In the genomic region with DNA sequence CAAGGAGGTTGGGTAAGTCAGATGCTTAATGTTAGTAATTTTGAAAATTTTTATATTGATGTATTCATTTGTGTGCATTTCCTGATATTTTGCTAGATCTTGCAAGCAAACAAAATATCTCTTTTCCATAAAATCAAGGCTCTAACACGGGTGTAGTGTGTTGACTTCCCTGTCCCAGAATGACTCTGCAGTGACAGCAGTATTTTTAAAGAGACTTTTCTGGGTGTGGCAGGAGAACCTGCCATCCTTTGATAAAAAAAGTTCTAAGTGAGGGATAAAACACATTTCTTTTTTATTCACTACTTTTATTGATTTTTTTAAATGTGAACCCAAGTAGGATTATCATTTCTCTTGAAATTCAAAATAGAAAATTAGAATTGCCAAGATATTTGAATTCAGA, we compare ENCODE assay signal across 11 mouse cellular contexts.
"Had no signal": no experiment of that assay in that cellular context is flagged by ENCODE, and none has a peak within 500 bp of the region (broad histone marks: within the 10 kb centered on the region; RNA-seq: fewer than 3 reads in every experiment).

No protein-coding gene starts in this region.

- H3K27me3 ChIP-seq: limb, embryonic 12.5 days; lung, embryonic 15.5 days; midbrain, embryonic 15.5 days; neural tube, embryonic 13.5 days had no signal

- H3K4me3 ChIP-seq: limb, embryonic 12.5 days; lung, embryonic 15.5 days; midbrain, embryonic 15.5 days; neural tube, embryonic 13.5 days had no signal

- H3K36me3 ChIP-seq: limb, embryonic 12.5 days; lung, embryonic 15.5 days; midbrain, embryonic 15.5 days; neural tube, embryonic 13.5 days had no signal

- H3K9ac ChIP-seq: limb, embryonic 12.5 days; lung, embryonic 15.5 days; midbrain, embryonic 15.5 days; neural tube, embryonic 13.5 days had no signal

- H3K4me2 ChIP-seq: limb, embryonic 12.5 days; lung, embryonic 15.5 days; midbrain, embryonic 11.5 days; midbrain, embryonic 15.5 days; neural tube, embryonic 13.5 days had no signal

- H3K27ac ChIP-seq: limb, embryonic 12.5 days; lung, embryonic 15.5 days; midbrain, embryonic 15.5 days; neural tube, embryonic 13.5 days had no signal

- H3K9me3 ChIP-seq: limb, embryonic 12.5 days; lung, embryonic 15.5 days; midbrain, embryonic 15.5 days; neural tube, embryonic 13.5 days had no signal

- ATAC-seq: intestine, embryonic 16.5 days; midbrain, embryonic 15.5 days had no signal

- DNase-seq: kidney, adult 2 months; kidney, postnatal 36 days; retina, postnatal 1 day; right cerebral cortex, postnatal 4 days; thymus, postnatal 36 days had no signal
